ENCODE assay signal across 8 mouse cellular contexts in the genomic region with DNA sequence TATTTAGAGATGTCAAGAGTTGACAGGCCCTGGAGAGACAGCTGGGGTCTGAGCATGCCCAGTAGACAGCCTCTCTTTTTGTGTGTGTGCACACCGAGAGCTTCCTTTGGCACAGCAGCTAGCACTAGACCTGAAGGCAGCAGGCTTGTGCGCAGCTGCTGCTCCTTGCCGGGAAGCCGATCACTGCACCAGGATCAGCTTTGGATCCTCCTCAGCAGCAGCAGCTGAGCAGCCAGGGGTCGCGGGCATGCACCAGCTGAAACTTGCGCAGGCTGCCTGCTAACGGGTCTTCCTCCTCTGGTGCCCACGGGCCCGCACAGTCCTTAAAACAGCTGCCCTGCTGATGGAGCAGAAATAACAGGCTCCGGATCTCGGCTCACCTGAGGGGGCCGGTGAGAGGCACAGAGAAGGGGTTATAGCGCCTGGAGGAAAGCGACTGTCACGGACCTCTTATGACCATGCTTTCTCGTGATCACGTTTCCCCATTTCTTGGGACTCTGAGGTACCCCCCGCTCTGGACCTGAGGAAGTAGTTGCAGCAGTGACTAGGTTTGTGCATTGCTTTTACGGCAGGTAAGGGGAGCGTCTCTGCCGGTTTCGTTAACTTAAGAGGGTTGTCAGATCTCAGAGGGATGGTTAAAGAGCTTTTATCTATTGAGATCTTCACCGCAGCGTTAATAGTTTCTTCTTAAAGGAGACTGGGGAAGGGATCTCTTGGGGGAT. TPM values are rescaled to one million over a fixed set of nuclear protein-coding genes. Genes with fewer than 3 reads are reported as not detected.
DNase-seq lines count a peak whose midpoint lies in the region.

No protein-coding gene starts in this region.

- H3K4me1 ChIP-seq in megakaryocyte, embryonic 14.5 days, result peaks cover 7% of the 10 kb centered on the region

- H3K27me3 ChIP-seq in megakaryocyte, embryonic 14.5 days (replicated peaks), result peaks cover 10% of the 10 kb centered on the region

- peak overlapping the region; percentile 88 for H3K4me3 ChIP-seq in megakaryocyte, embryonic 14.5 days (replicated peaks)

- peak; percentile 5 for DNase-seq in gastrocnemius, postnatal 10 days
- DNase-seq in gastrocnemius, postnatal 14 days, result no peak
- peak; percentile 60 for DNase-seq in ZHBTc4 (ENCODE audit: low read depth, low spot score)
- DNase-seq in frontal cortex, adult 2 months (ENCODE audit: extremely low spot score in 1 of 2, low spot score in 1 of 2), result peak; percentile 24 to 70
- DNase-seq in layer of hippocampus, postnatal 10 days (ENCODE audit: low spot score in 2 of 2), result peak; percentile 9 to 42
- DNase-seq in right cerebral cortex, postnatal 4 days, result peak; percentile 38
- DNase-seq in gastrocnemius, postnatal 25 days, result no peak

- H3K9me3 ChIP-seq in megakaryocyte, embryonic 14.5 days, result no peaks in the 10 kb centered on the region

- intact Hi-C loops in gastrocnemius, postnatal 14 days (cut with DNase I; ENCODE audit: low total_unique reads), result no loop called here

- no peaks in the 10 kb centered on the region for H3K36me3 ChIP-seq in megakaryocyte, embryonic 14.5 days (replicated peaks; ENCODE audit: low read length)

RNA-seq across cellular contexts. Expression of a gene that starts 57.8 kb away (rescaled TPM):
- 10 to 100 TPM; 21.2 to 32.0 TPM for total RNA-seq in gastrocnemius, postnatal 10 days (2021)
- total RNA-seq in gastrocnemius, postnatal 14 days (2021), result 10 to 100 TPM in 1 of 2 experiments, 1 to 10 TPM in 1; 9.3 to 15.5 TPM
- polyA plus RNA-seq in frontal cortex, adult 2 months (2012; rRNA removed), result 4.6 and 5.7 TPM in 2 replicates
- 1 to 10 TPM; 9.2 to 9.8 TPM for total RNA-seq in layer of hippocampus, postnatal 10 days (2021)
- polyA plus RNA-seq in megakaryocyte, embryonic 14.5 days (2012; ENCODE audit: insufficient read depth, low replicate concordance), result 1.3 and 9.3 TPM in 2 replicates
- total RNA-seq in gastrocnemius, postnatal 25 days (2021), result 1 to 10 TPM; 4.5 to 4.9 TPM

Comparison
In these comparisons a context has a peak if more than half of its experiments do, and no peak if none do; other contexts are left out.
1. DNase-seq: peak in gastrocnemius, postnatal 10 days (single experiment), ZHBTc4 (single experiment), frontal cortex, adult 2 months (2 of 2), layer of hippocampus, postnatal 10 days (2 of 2) and right cerebral cortex, postnatal 4 days (single experiment); none in gastrocnemius, postnatal 14 days (single experiment) and gastrocnemius, postnatal 25 days (single experiment).